Mouse (Mus musculus) CD4-positive helper T cell, adult 2 months (primary cell): Measurements from ENCODE around the gene Gm45521.

Source experiments
- DNase-seq: peaks from one replicate; pipeline ENCODE4 v3.0.0-alpha.2; 2012; ENCODE audit warnings: low read depth, missing footprints, low spot score

The Gm45521 gene

GRCm38 (mm10) chr14:7957049-7957448 is at the start of gene Gm45521:
Gene Gm45521, plus strand, starts transcription at chr14:7957288.
- no peak for DNase-seq

- no peak for DNase-seq
Observed at GRCm38 (mm10) chr14:7909472-7909871, 47.6 kb upstream of the Gm45521 start.

- DNase-seq: peak; percentile 36
Observed at GRCm38 (mm10) chr14:7913842-7914241, 43.2 kb upstream of the Gm45521 start.

- no peak for DNase-seq
Observed at GRCm38 (mm10) chr14:7914461-7914860, 42.6 kb upstream of the Gm45521 start.

- DNase-seq: no peak
Observed at GRCm38 (mm10) chr14:7918150-7918991, 38.7 kb upstream of the Gm45521 start.

- DNase-seq: no peak
Observed at GRCm38 (mm10) chr14:7919309-7919708, 37.8 kb upstream of the Gm45521 start.

- DNase-seq: no peak
Observed at GRCm38 (mm10) chr14:7919921-7920320, 37.2 kb upstream of the Gm45521 start.

GRCm38 (mm10) chr14:7921459-7921858 is 35.6 kb upstream of the Gm45521 start:
- DNase-seq: no peak

- no peak for DNase-seq
Observed at GRCm38 (mm10) chr14:7923635-7924034, 33.5 kb upstream of the Gm45521 start.

GRCm38 (mm10) chr14:7928362-7928761 is 28.7 kb upstream of the Gm45521 start:
- no peak for DNase-seq

GRCm38 (mm10) chr14:7929029-7929428 is 28.1 kb upstream of the Gm45521 start:
- peak; percentile 35 for DNase-seq

GRCm38 (mm10) chr14:7932151-7932550 is 24.9 kb upstream of the Gm45521 start:
- no peak for DNase-seq

- DNase-seq: no peak
Observed at GRCm38 (mm10) chr14:7934166-7934565, 22.9 kb upstream of the Gm45521 start.

- DNase-seq: peak; percentile 46
Observed at GRCm38 (mm10) chr14:7937052-7937630, 19.9 kb upstream of the Gm45521 start.

GRCm38 (mm10) chr14:7938809-7939784 is 18.0 kb upstream of the Gm45521 start:
- no peak for DNase-seq

GRCm38 (mm10) chr14:7941413-7941812 is 15.7 kb upstream of the Gm45521 start:
- DNase-seq: no peak

- DNase-seq: no peak
Observed at GRCm38 (mm10) chr14:7943101-7943800, 13.8 kb upstream of the Gm45521 start.

- DNase-seq: no peak
Observed at GRCm38 (mm10) chr14:7943801-7944135, 13.3 kb upstream of the Gm45521 start.

GRCm38 (mm10) chr14:7944349-7945039 is 12.6 kb upstream of the Gm45521 start:
- DNase-seq: no peak

GRCm38 (mm10) chr14:7945261-7945660 is 11.8 kb upstream of the Gm45521 start:
- no peak for DNase-seq

- no peak for DNase-seq
Observed at GRCm38 (mm10) chr14:7951234-7951633, 5.9 kb upstream of the Gm45521 start.
